Mouse (Mus musculus): ENCODE measurements around the gene Fxyd1.
A peak's percentile ranks its signal among the peaks of the same experiment; 100 is the strongest.

DNA sequence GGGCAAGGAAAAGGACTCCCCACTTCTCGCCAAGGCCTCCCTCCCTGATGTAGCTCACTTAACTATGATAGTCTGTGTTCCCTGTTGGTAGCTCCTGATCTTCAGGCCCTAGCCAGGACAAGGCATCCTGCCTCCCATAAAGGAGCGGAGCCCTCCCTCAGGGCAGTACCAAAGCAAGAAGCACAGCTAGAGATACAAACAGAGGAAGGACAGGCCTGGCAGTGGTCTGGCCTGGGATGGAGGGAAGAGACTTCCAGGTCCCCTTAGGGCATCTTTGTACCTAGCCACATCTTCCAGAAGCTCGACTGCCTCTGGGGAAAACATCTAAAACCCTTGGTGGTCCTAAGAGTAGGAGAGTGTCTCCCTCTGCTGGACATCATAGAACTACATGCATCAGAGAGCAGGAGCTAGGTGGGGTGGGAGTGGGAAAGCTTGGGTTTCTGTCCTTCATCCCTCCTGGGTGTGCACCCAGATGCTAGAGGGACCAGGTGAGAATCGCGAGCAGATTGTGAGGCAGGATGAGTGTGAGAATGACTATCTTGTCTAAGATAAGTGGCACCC, 21.0 kb upstream of the Fxyd1 start:
- TF ChIP-seq CTCF (IDR thresholded peaks at IDR 0.05; ENCODE audit: low read depth, low read length) (peak; percentile 68), POLR2A (IDR thresholded peaks at IDR 0.05; ENCODE audit: borderline replicate concordance, low read depth, low read length) (no peak)

All from bone marrow macrophage, adult 2 months (primary cell).